Mouse (Mus musculus) cortical plate, adult 2 months (tissue): ENCODE measurements at regions not wholly inside any gene's neighbourhood (a gene's known extent, or its start where the extent isn't known, plus 50 kb on each side); places are given as distances from the start of the nearest gene placed in this dataset.

Experiments
- CTCF ChIP-seq: fragments of 200-500 bp; IDR thresholded peaks from 2 replicates; pipeline ENCODE4 v1.5.1; 2011; ENCODE audit warnings: mild to moderate bottlenecking, control low read depth, low read length; ENCODE audit not compliant: insufficient read depth; ENCODE audit errors: extremely low read depth
- POLR2A ChIP-seq: fragments of 200-500 bp; IDR thresholded peaks from 2 replicates; pipeline ENCODE4 v1.6.1; 2011; ENCODE audit warnings: mild to moderate bottlenecking, low read length, control low read depth; ENCODE audit not compliant: insufficient read depth; ENCODE audit errors: extremely low read depth

DNA sequence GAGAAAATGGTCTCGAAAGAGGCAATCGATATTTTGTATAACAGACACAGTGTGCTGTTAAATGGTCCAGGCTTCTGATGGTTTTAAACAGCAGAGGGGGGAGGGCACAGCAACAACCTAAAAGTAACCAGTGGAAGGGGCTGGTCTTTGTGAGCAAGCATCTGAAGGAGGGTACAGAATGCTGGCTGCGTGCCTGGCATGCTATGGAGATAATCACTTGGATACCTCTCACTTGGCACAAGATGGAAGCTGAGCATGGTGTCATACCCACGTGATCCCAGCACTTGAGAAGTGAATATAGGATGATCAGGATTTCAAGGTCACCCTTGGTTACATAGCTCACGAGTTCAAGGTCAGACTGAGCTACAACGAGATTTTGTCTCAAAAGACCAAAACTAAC is 315.9 kb upstream of the Mki67 start:
- TF ChIP-seq POLR2A (no peak), CTCF (no peak)
